Mouse (Mus musculus) megakaryocyte, embryonic 14.5 days (primary cell): Measurements from ENCODE around the gene Eif3g.

Experiments
- FLI1 ChIP-seq: IDR thresholded peaks from 2 replicates; pipeline ENCODE4 v1.6.1; 2012; ENCODE audit warnings: low read length, inconsistent platforms, mixed read lengths
- GATA1 ChIP-seq: IDR thresholded peaks from 3 replicates; pipeline ENCODE4 v1.6.1; 2012; ENCODE audit warnings: mixed read lengths, low read length, inconsistent platforms, borderline replicate concordance

- no peak for TF ChIP-seq GATA1
- TF ChIP-seq FLI1: peak; percentile 99
These were observed 10.6 kb downstream of the Eif3g start, which contains the start of gene Ppan for GRCm38 (mm10) chr9:20887704-20888385.
